ENCODE assay signal across 11 mouse cellular contexts in genomic region chr2:33037429-33037828, GRCm38 (mm10). TPM values are rescaled to one million over a fixed set of nuclear protein-coding genes. Genes with fewer than 3 reads are reported as not detected.
A peak's percentile ranks its signal among the peaks of the same experiment; 100 is the strongest.
DNase-seq lines count a peak whose midpoint lies in the region; ATAC-seq lines count a peak whose summit lies in the region.
"Had no signal": no experiment of that assay in that cellular context is flagged by ENCODE, and none has a peak within 500 bp of the region (broad histone marks: within the 10 kb centered on the region; RNA-seq: fewer than 3 reads in every experiment).

No protein-coding gene starts in this region.

- no peak overlapping the region for H3K9ac ChIP-seq in neural tube, embryonic 15.5 days (replicated peaks)
- H3K9ac ChIP-seq: limb, embryonic 12.5 days; lung, embryonic 14.5 days; midbrain, embryonic 12.5 days had no signal

- WGBS in neural tube, embryonic 15.5 days: 61% methylated on average over 1 of the region's 1 CpGs

- H3K4me3 ChIP-seq in neural tube, embryonic 15.5 days (replicated peaks): no peak overlapping the region
- H3K4me3 ChIP-seq: heart, embryonic 10.5 days; limb, embryonic 12.5 days; midbrain, embryonic 12.5 days had no signal

- no peaks in the 10 kb centered on the region for H3K4me1 ChIP-seq in neural tube, embryonic 15.5 days
- H3K4me1 ChIP-seq: limb, embryonic 12.5 days; midbrain, embryonic 12.5 days had no signal

- no peaks in the 10 kb centered on the region for H3K9me3 ChIP-seq in neural tube, embryonic 15.5 days (replicated peaks)
- H3K9me3 ChIP-seq: heart, embryonic 10.5 days; limb, embryonic 12.5 days; midbrain, embryonic 12.5 days had no signal

- no peak overlapping the region for H3K27ac ChIP-seq in neural tube, embryonic 15.5 days (replicated peaks)
- H3K27ac ChIP-seq: heart, embryonic 10.5 days; limb, embryonic 12.5 days; midbrain, embryonic 12.5 days had no signal

- no peak overlapping the region for H3K4me2 ChIP-seq in neural tube, embryonic 15.5 days
- H3K4me2 ChIP-seq: limb, embryonic 12.5 days; lung, embryonic 14.5 days; midbrain, embryonic 12.5 days had no signal

- ATAC-seq in neural tube, embryonic 15.5 days (ENCODE audit: low FRiP score): no peak

- no peaks in the 10 kb centered on the region for H3K27me3 ChIP-seq in neural tube, embryonic 15.5 days (replicated peaks)
- H3K27me3 ChIP-seq: limb, embryonic 12.5 days; midbrain, embryonic 12.5 days had no signal

- peak; percentile 25 for DNase-seq in lung, postnatal 36 days
- DNase-seq in lung, postnatal 14 days: no peak
- DNase-seq in frontal cortex, adult 2 months (ENCODE audit: extremely low spot score in 1 of 2, low spot score in 1 of 2): peak; percentile 76 to 79
- peak; percentile 67 to 77 for DNase-seq in left cerebral cortex, adult 18-20 months (ENCODE audit: low spot score in 2 of 2)
- DNase-seq in right cerebral cortex, postnatal 36 days (ENCODE audit: low spot score in 2 of 2): peak; percentile 73 to 79
- no peak for DNase-seq in urinary bladder, adult 18-20 months (ENCODE audit: low spot score in 2 of 2)
- DNase-seq: lung, embryonic 14.5 days had no signal

- peaks cover 6% of the 10 kb centered on the region; the same call in 1 of the 2 replicates for H3K36me3 ChIP-seq in neural tube, embryonic 15.5 days
- H3K36me3 ChIP-seq: heart, embryonic 10.5 days; limb, embryonic 12.5 days; midbrain, embryonic 12.5 days had no signal

RNA-seq across cellular contexts. Expression of gene Slc2a8, which starts 55.5 kb away (rescaled TPM):
- polyA plus RNA-seq in frontal cortex, adult 2 months (2012; rRNA removed): 37.7 and 40.8 TPM in 2 replicates
- 10 to 100 TPM; 24.0 to 26.1 TPM for total RNA-seq in left cerebral cortex, adult 18-20 months (2021)
- 24.7 and 27.6 TPM in 2 replicates for polyA plus RNA-seq in neural tube, embryonic 15.5 days (2015; fragmentation: Nextera tagmentation; extraction: Ambion mirVana)

Comparison
In these comparisons a context has a peak if more than half of its experiments do, and no peak if none do; other contexts are left out.
1. DNase-seq: peak in lung, postnatal 36 days (single experiment), frontal cortex, adult 2 months (2 of 2), left cerebral cortex, adult 18-20 months (2 of 2) and right cerebral cortex, postnatal 36 days (2 of 2); none in lung, postnatal 14 days (single experiment) and urinary bladder, adult 18-20 months (0 of 2).